Comparison of ENCODE assay signal across 29 mouse cellular contexts in the genomic region with DNA sequence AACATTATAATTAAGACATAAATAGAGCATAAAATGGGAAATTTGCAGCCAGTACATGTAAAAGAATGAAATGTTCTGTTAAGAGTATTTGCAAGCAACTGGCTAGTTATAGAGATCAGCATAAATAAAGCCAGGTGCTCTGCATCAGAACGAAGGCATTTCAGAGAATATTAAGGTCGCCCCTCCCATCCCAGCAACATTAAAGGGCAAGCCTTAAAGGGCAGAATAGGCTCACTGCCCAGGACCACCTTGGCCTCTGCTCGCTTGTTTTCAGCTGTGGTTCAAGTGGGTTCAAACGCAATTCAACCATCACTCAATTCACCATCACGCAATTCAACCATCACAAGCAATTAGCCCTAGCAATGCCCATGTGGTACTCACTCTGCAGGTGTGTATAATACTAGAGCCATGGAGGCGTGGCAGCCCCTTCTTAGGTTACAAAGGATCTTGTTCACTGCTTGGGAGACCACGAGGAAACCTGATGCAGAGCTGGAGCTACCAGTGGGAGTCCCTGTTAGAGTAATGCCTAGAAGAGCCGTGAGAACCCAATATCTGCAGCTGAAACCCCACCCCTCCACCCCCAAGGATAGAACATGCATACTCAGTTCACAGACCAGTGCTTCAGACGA. TPM values are rescaled to one million over a fixed set of nuclear protein-coding genes. Genes with fewer than 3 reads are reported as not detected.
DNase-seq lines count a peak whose midpoint lies in the region; ATAC-seq and TF ChIP-seq lines count a peak whose summit lies in the region.
"Had no signal": no experiment of that assay in that cellular context is flagged by ENCODE, and none has a peak within 500 bp of the region (broad histone marks: within the 10 kb centered on the region; RNA-seq: fewer than 3 reads in every experiment).

No protein-coding gene starts in this region.

- no peak overlapping the region for H3K4me3 ChIP-seq in kidney, embryonic 16.5 days (ENCODE audit: low read length)
- no peak overlapping the region for H3K4me3 ChIP-seq in kidney, adult 2 months (ENCODE audit: insufficient read depth, low read depth, low read length)
- H3K4me3 ChIP-seq in embryonic facial prominence, embryonic 12.5 days: no peak overlapping the region
- H3K4me3 ChIP-seq in embryonic facial prominence, embryonic 15.5 days (replicated peaks): no peak overlapping the region
- no peak overlapping the region for H3K4me3 ChIP-seq in limb, embryonic 13.5 days
- H3K4me3 ChIP-seq: gastrocnemius, adult 2 months; heart, adult 2 months; heart, embryonic 12.5 days; hindbrain, embryonic 10.5 days; hindbrain, embryonic 15.5 days; limb, embryonic 15.5 days; liver, embryonic 13.5 days; midbrain, embryonic 10.5 days; midbrain, embryonic 15.5 days; neural tube, embryonic 15.5 days had no signal

- H3K4me1 ChIP-seq in kidney, embryonic 16.5 days (ENCODE audit: insufficient read depth, low read length): no peaks in the 10 kb centered on the region
- no peaks in the 10 kb centered on the region for H3K4me1 ChIP-seq in kidney, adult 2 months (ENCODE audit: control insufficient read depth, insufficient read depth, low read length)
- H3K4me1 ChIP-seq in embryonic facial prominence, embryonic 12.5 days: no peaks in the 10 kb centered on the region
- H3K4me1 ChIP-seq in embryonic facial prominence, embryonic 15.5 days: no peaks in the 10 kb centered on the region
- 0 out of 2 replicates have a peak, but pooled peaks cover 4% of the 10 kb centered on the region for H3K4me1 ChIP-seq in limb, embryonic 13.5 days
- H3K4me1 ChIP-seq: heart, embryonic 12.5 days; hindbrain, embryonic 10.5 days; hindbrain, embryonic 15.5 days; limb, embryonic 15.5 days; liver, embryonic 13.5 days; midbrain, embryonic 10.5 days; midbrain, embryonic 15.5 days; neural tube, embryonic 15.5 days had no signal

- no peaks in the 10 kb centered on the region for H3K9me3 ChIP-seq in kidney, embryonic 16.5 days (ENCODE audit: low read length)
- H3K9me3 ChIP-seq in embryonic facial prominence, embryonic 12.5 days: no peaks in the 10 kb centered on the region
- no peaks in the 10 kb centered on the region for H3K9me3 ChIP-seq in embryonic facial prominence, embryonic 15.5 days (replicated peaks)
- no peaks in the 10 kb centered on the region for H3K9me3 ChIP-seq in limb, embryonic 13.5 days
- H3K9me3 ChIP-seq: heart, embryonic 12.5 days; hindbrain, embryonic 10.5 days; hindbrain, embryonic 15.5 days; limb, embryonic 15.5 days; liver, embryonic 13.5 days; midbrain, embryonic 10.5 days; midbrain, embryonic 15.5 days; neural tube, embryonic 15.5 days had no signal

- peak; percentile 84 for ATAC-seq in kidney, embryonic 16.5 days (ENCODE audit: low FRiP score, low TSS enrichment)
- peak; percentile 87 for ATAC-seq in embryonic facial prominence, embryonic 12.5 days (ENCODE audit: insufficient number of reproducible peaks, insufficient read depth, low FRiP score, low TSS enrichment)
- ATAC-seq in embryonic facial prominence, embryonic 15.5 days (ENCODE audit: insufficient number of reproducible peaks, low FRiP score, low TSS enrichment, low read depth): peak; percentile 75
- ATAC-seq in limb, embryonic 13.5 days (ENCODE audit: low FRiP score, low read depth): peak; percentile 48; the same call in 1 of the 2 replicates
- ATAC-seq: forebrain, embryonic 14.5 days; inflammation-experienced regulatory T-cells, adult 6 months; midbrain, embryonic 15.5 days had no signal

- H3K4me2 ChIP-seq in kidney, embryonic 16.5 days (replicated peaks; ENCODE audit: low read depth, low read length): no peak overlapping the region
- no peak overlapping the region for H3K4me2 ChIP-seq in embryonic facial prominence, embryonic 12.5 days (replicated peaks)
- no peak overlapping the region for H3K4me2 ChIP-seq in embryonic facial prominence, embryonic 15.5 days (replicated peaks)
- H3K4me2 ChIP-seq in limb, embryonic 13.5 days (replicated peaks): no peak overlapping the region
- H3K4me2 ChIP-seq: heart, embryonic 12.5 days; hindbrain, embryonic 15.5 days; limb, embryonic 15.5 days; liver, embryonic 13.5 days; midbrain, embryonic 15.5 days; neural tube, embryonic 15.5 days had no signal

- peaks cover 21% of the 10 kb centered on the region; the same call in 1 of the 2 replicates for H3K27me3 ChIP-seq in kidney, embryonic 16.5 days (ENCODE audit: insufficient read depth, low read length)
- no peaks in the 10 kb centered on the region for H3K27me3 ChIP-seq in kidney, adult 2 months (replicated peaks; ENCODE audit: control insufficient read depth, insufficient read depth, low read length)
- peaks cover 5% of the 10 kb centered on the region; the same call in 1 of the 2 replicates for H3K27me3 ChIP-seq in embryonic facial prominence, embryonic 12.5 days
- H3K27me3 ChIP-seq in embryonic facial prominence, embryonic 15.5 days: peaks cover 5% of the 10 kb centered on the region; the same call in 1 of the 2 replicates
- H3K27me3 ChIP-seq in limb, embryonic 13.5 days: peaks cover 40% of the 10 kb centered on the region
- H3K27me3 ChIP-seq: liver, embryonic 13.5 days had no signal

- TF ChIP-seq CTCF in kidney, adult 2 months (conservative IDR thresholded peaks at IDR 0.05; ENCODE audit: insufficient read depth, insufficient read length, low read depth, low read length): no peak

- H3K27ac ChIP-seq in kidney, embryonic 16.5 days (ENCODE audit: low read length): no peak overlapping the region
- H3K27ac ChIP-seq in kidney, adult 2 months (ENCODE audit: insufficient read depth, low read depth, low read length): no peak overlapping the region
- H3K27ac ChIP-seq in embryonic facial prominence, embryonic 12.5 days: no peak overlapping the region
- no peak overlapping the region for H3K27ac ChIP-seq in embryonic facial prominence, embryonic 15.5 days (replicated peaks)
- no peak overlapping the region for H3K27ac ChIP-seq in limb, embryonic 13.5 days
- H3K27ac ChIP-seq: gastrocnemius, adult 2 months; heart, adult 2 months; hindbrain, embryonic 10.5 days; hindbrain, embryonic 15.5 days; limb, embryonic 15.5 days; liver, embryonic 13.5 days; midbrain, embryonic 10.5 days; midbrain, embryonic 15.5 days; neural tube, embryonic 15.5 days had no signal

- H3K9ac ChIP-seq in kidney, embryonic 16.5 days (replicated peaks; ENCODE audit: low read length): no peak overlapping the region
- no peak overlapping the region for H3K9ac ChIP-seq in embryonic facial prominence, embryonic 12.5 days
- no peak overlapping the region for H3K9ac ChIP-seq in embryonic facial prominence, embryonic 15.5 days
- no peak overlapping the region for H3K9ac ChIP-seq in limb, embryonic 13.5 days
- H3K9ac ChIP-seq: heart, embryonic 12.5 days; hindbrain, embryonic 15.5 days; limb, embryonic 15.5 days; liver, embryonic 13.5 days; midbrain, embryonic 15.5 days; neural tube, embryonic 15.5 days had no signal

- no peaks in the 10 kb centered on the region for H3K36me3 ChIP-seq in kidney, embryonic 16.5 days (ENCODE audit: insufficient read depth, low read length)
- H3K36me3 ChIP-seq in kidney, adult 2 months (ENCODE audit: control insufficient read depth, insufficient read depth, low read length): no peaks in the 10 kb centered on the region
- H3K36me3 ChIP-seq in embryonic facial prominence, embryonic 12.5 days: no peaks in the 10 kb centered on the region
- no peaks in the 10 kb centered on the region for H3K36me3 ChIP-seq in embryonic facial prominence, embryonic 15.5 days
- H3K36me3 ChIP-seq in limb, embryonic 13.5 days: no peaks in the 10 kb centered on the region
- H3K36me3 ChIP-seq: heart, embryonic 12.5 days; hindbrain, embryonic 10.5 days; hindbrain, embryonic 15.5 days; limb, embryonic 15.5 days; liver, embryonic 13.5 days; midbrain, embryonic 10.5 days; midbrain, embryonic 15.5 days; neural tube, embryonic 15.5 days had no signal

- WGBS in kidney, embryonic 16.5 days: 52% methylated on average over 9 of the region's 9 CpGs
- 43% methylated on average over 9 of the region's 9 CpGs for WGBS in kidney, adult 2 months
- WGBS in embryonic facial prominence, embryonic 12.5 days: 45% methylated on average over 9 of the region's 9 CpGs
- 40% methylated on average over 9 of the region's 9 CpGs for WGBS in embryonic facial prominence, embryonic 15.5 days
- 34% methylated on average over 9 of the region's 9 CpGs for WGBS in limb, embryonic 13.5 days

- DNase-seq in kidney, adult 2 months: no peak
- DNase-seq in c-Kit-positive CD71-positive TER-119-positive erythroid progenitor cells, embryonic 14.5 days (ENCODE audit: low spot score): no peak
- DNase-seq in heart, postnatal 36 days: no peak
- DNase-seq: adrenal gland, postnatal 25 days; B cell, adult 2 months; cerebellum, adult 18-20 months; cerebellum, postnatal 10 days; gastrocnemius, adult 2 months; gastrocnemius, postnatal 36 days; heart, adult 2 months; kidney, adult 11 months; layer of hippocampus, postnatal 36 days; liver, embryonic 13.5 days; lung, adult 2 months; retina, postnatal 1 day; right cerebral cortex, postnatal 14 days had no signal

- intact Hi-C loops in heart, postnatal 36 days (cut with DNase I): loop anchor here (10.0 kb wide), 1 partner anchor 1075 kb away; no protein-coding TSS in a partner anchor

- no peak for TF ChIP-seq POLR2A in kidney, adult 2 months (IDR thresholded peaks at IDR 0.05; ENCODE audit: low read depth, low read length)

RNA-seq across cellular contexts. Expression of gene Tlr8, which starts 24.7 kb away (rescaled TPM):
- polyA plus RNA-seq in kidney, embryonic 16.5 days (2015; fragmentation: Nextera tagmentation; extraction: Ambion mirVana): 0.06 and 0.15 TPM in 2 replicates
- 0.15 and 0.30 TPM in 2 replicates for polyA plus RNA-seq in kidney, adult 2 months (2012; rRNA removed)
- 0.08 and 0.29 TPM in 2 replicates for polyA plus RNA-seq in embryonic facial prominence, embryonic 12.5 days (2016; fragmentation: Nextera tagmentation; extraction: Ambion mirVana)
- polyA plus RNA-seq in embryonic facial prominence, embryonic 15.5 days (2015; fragmentation: Nextera tagmentation; extraction: Ambion mirVana): 0.44 and 0.72 TPM in 2 replicates
- 0.14 and 0.46 TPM in 2 replicates for polyA plus RNA-seq in limb, embryonic 13.5 days (2015; fragmentation: Nextera tagmentation; extraction: Ambion mirVana)
- total RNA-seq in heart, postnatal 36 days (2021): 1 to 10 TPM; 1.4 to 3.0 TPM
- total RNA-seq: layer of hippocampus, postnatal 36 days had no signal
- polyA plus RNA-seq: midbrain, embryonic 10.5 days; midbrain, embryonic 15.5 days; neural tube, embryonic 15.5 days had no signal

RNA-seq across cellular contexts. Expression of gene Tmsb4x, which starts 30.3 kb away (rescaled TPM):
- polyA plus RNA-seq in kidney, embryonic 16.5 days (2015; fragmentation: Nextera tagmentation; extraction: Ambion mirVana): 2,464 and 2,500 TPM in 2 replicates
- 143 and 255 TPM in 2 replicates for polyA plus RNA-seq in kidney, adult 2 months (2012; rRNA removed)
- polyA plus RNA-seq in embryonic facial prominence, embryonic 12.5 days (2016; fragmentation: Nextera tagmentation; extraction: Ambion mirVana): 3,040 and 3,195 TPM in 2 replicates
- polyA plus RNA-seq in embryonic facial prominence, embryonic 15.5 days (2015; fragmentation: Nextera tagmentation; extraction: Ambion mirVana): 2,315 and 2,583 TPM in 2 replicates
- polyA plus RNA-seq in limb, embryonic 13.5 days (2015; fragmentation: Nextera tagmentation; extraction: Ambion mirVana): 2,298 and 2,371 TPM in 2 replicates
- total RNA-seq in heart, postnatal 36 days (2021): 100 to 1,000 TPM; 474 to 506 TPM
